Mouse (Mus musculus): ENCODE results near the gene Bmper.

Bmper gene

DNA sequence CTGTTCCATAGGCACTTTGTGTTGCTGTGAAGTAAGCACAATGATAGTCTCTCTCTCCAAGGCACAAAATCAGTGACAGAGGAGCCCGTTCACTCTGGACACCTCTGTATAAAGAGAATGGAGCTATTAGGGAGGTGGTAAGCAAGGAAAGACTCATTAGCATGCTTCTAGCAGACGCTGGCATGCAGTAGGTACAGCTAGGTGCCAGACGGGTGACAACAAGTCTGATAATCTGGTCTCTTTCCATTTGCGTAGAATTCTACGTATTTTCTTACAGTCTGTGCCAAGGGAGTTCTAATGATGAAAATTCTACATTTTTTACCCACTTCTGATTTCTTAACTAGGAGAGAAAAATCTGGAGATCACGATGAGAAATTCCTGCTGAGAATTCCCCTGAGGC lies 72.7 kb downstream of the Bmper start:
- in situ Hi-C loops (cut with MboI; ENCODE audit: low sequenced_read_pairs) = no loop called here

DNA sequence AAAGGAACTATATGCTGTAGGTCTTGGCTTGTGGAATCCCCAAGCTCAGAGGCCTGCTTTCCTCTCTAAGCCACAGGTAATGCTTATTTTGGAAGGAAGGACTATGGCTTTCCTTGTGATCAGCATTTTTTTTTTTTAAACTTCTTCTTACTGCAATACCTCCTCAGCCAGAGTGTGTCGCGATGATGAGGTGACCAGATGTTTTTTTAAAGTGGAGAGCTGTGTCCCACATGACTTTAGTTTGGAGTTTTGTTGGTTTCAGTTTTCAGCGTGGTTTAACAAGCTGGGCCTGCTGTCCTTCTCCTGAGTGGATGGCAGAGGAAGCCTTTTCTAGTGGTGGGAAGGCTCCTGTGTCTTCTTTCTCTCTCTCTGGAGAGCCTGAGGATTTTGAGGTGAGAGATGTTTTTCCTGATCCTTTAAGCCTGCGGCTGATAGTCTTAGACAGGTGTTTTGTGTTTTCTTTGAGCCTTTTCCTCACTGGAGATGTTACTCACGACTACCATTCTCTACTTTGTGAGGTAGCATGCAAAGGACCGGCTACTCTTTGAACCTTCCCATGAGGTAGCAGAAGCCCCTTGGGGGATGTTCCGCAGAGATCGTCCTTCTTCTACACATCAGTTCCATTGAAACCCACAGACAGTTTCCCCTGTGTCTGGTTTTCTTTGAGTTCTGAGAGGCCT lies 74.8 kb downstream of the Bmper start:
- in situ Hi-C loops (cut with MboI; ENCODE audit: low sequenced_read_pairs) = no loop called here

DNA sequence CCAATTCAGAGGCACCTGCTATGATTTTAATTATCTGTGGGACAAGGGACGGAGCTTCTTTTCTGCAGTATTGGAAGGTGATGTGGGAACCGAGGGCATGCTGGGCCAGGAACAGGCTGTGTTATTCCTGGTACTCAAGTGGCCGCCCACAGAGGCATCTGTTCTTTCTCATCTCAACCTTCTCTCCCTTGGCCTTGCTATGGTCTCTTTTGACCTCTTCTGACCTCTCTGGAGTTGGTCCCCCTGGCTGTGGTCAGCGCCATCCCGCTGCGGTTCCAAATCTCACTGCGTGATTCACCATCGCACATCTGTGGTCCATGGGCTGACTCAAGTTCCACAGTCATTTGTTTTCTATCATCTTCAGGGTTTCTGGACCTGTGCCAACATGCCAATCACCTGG lies 77.5 kb downstream of the Bmper start:
- in situ Hi-C loops (cut with MboI; ENCODE audit: low sequenced_read_pairs) = no loop called here

DNA sequence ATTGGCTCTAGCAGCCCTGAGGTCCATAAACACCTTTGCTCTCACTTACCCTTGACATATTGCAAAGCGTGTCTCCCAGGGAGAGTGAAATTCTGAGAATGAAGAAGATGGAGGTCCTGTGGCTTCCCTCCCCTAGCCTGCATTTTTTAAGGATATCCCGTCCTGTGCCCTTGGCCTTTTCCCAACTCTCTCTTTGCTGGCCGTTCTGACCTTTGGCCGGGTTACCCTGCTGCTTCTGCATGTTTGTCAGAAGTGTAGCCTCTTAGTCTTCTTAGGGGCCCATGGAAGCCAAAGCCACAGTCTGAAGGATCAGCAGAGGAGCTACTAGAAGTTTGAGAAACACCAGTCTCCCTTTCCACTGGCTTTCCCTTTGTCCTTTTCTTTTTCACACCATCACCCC lies 82.8 kb downstream of the Bmper start:
- in situ Hi-C loops (cut with MboI; ENCODE audit: low sequenced_read_pairs) = no loop called here

DNA sequence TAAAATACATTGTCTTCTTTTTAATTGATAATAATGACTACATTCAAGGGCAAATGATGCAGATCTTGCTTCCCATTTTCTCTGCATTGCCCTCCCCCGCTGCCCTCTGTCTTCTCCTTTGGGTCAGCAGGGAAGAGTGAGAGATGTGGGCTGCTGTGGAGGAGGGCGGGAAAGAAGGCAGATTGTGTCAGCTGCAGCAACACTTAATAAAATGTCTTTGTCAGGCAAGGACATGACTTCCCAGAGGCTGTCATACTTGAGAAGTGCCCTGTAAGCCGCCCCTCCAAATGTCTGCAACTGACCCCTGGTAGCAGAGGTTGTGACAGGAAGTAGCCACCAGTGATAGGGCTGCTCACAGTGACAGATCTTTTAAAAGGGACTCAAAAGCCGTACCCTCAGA lies 83.3 kb downstream of the Bmper start:
- in situ Hi-C loops (cut with MboI; ENCODE audit: low sequenced_read_pairs) = no loop called here

DNA sequence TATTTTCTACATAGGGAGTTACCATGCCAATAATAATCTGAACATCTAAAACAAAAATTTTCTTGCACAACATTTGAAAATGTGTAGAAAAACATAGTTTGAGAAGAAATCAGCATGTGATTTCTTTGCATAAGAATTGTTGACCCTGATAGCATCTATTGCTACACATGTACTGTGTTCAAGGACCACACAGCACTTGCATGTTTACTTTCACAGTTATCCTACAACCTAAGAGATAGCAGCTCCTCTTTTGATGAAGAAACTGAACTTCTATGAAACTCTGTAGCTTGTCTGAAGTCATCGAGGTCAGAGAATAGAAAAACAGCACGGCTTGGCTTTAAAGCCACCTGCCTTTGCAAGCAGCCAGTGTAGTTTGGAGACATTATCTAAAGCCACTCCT lies 85.0 kb downstream of the Bmper start:
- in situ Hi-C loops (cut with MboI; ENCODE audit: low sequenced_read_pairs) = no loop called here

DNA sequence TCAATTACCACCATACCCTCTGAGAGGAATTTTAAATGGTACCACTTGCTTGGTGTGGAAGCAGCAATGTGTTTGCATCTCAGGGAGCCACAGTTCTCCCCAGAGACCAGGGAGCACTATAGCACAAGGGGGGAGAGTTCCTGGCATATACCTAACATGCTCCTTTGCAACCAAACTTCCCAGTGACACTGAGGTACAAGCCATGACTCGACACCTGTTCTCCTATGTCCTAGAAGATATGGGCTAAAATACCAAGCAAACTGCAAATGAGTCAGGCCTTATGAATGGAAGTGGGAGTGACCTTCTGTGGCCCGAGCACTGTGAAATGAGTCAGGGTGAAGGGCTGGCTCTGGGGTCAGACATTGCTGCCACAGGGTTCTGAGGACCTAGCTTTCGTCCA lies 88.1 kb downstream of the Bmper start:
- in situ Hi-C loops (cut with MboI; ENCODE audit: low sequenced_read_pairs) = no loop called here

DNA sequence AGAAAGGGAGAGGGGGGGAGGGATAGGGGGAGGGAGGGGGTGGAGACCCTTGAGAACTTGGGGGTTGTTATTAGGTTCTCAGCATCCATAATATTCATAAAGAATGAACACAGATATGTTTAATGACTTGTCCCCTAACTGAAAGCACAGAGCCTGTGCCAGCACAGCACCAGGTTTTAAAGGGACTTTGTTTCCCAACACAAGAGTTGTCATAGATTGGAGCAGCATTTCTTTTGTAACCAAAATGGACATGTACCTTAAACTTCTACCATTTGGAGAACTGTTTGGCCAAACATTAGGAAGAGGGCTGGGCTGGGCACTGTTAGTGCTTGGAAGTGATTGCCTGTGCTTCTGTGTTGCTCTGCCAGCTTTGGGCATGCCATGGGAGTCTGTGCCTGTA lies 89.1 kb downstream of the Bmper start:
- in situ Hi-C loops (cut with MboI; ENCODE audit: low sequenced_read_pairs) = no loop called here

DNA sequence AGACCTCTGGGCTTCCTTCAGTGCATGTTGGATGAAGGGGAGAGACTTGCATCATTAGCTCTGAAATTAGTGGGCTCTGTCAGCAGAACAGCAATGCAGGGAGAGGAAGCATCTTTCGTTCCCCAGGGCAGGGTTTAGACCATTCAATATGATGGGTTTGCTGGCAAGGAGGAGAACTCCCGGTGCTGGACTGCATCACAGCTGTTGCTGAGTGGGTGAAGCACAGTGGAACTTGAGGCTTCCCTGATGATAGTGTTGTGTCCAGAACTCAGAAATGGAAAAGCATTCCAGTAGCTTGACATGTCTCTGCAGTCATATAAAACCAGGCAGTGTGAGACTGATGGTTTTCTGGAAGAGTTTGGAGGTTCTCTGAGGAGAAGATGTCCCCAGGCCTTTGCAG lies 90.0 kb downstream of the Bmper start:
- in situ Hi-C loops (cut with MboI; ENCODE audit: low sequenced_read_pairs) = no loop called here

DNA sequence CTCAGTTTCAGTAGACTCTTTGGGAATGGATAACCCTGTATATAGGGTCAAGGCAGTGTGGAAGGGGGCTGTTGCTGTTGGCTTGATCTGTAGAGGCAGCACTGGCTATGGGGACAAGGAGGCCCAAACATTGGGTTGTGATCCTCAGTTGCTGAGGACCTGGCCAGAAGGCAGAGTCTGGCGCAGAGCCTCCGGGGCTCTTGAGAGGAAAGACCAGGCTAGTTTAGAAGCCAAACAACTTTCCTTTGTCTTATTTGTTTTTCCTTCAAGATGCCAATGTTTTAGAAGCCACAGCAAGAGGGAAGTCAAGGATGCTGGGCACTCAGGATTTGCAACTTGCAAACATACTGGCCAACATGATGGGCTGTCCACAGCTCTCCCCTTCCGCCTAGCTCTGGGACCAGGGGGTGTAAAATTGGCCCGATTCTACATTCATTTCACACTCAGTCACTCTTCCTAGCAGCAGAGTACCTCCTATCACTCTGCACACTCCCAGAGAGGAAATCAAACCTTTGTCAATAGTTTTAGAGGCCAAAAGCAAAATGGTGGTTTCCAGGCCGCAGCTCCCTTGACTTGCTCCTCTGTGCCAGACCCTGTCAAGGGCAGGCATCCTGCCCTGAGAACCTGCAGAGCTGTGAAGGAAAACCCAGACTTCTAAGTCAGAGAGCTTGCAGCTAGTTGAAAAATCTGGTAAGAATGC lies 92.9 kb downstream of the Bmper start:
- in situ Hi-C loops (cut with MboI; ENCODE audit: low sequenced_read_pairs) = no loop called here

DNA sequence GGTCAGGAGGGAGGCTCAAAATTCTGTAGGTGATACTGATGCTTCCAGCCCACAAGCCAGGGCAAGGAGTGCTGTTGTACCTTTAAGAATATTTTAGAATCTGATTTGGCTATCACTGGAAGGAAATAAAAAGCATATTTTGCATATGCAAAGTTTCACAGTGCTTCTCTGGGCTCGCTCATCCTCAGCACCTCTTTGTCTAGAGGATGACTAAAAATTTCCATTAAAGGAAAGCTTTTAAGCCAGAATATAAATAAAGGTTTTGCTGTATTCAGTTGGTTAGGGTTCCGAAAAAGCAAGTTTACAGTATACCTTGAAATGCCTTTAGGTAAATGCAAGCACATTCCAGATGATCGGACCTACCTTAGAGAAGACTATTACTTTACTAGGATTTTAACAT lies 105.0 kb downstream of the Bmper start:
- in situ Hi-C loops (cut with MboI; ENCODE audit: low sequenced_read_pairs) = no loop called here

DNA sequence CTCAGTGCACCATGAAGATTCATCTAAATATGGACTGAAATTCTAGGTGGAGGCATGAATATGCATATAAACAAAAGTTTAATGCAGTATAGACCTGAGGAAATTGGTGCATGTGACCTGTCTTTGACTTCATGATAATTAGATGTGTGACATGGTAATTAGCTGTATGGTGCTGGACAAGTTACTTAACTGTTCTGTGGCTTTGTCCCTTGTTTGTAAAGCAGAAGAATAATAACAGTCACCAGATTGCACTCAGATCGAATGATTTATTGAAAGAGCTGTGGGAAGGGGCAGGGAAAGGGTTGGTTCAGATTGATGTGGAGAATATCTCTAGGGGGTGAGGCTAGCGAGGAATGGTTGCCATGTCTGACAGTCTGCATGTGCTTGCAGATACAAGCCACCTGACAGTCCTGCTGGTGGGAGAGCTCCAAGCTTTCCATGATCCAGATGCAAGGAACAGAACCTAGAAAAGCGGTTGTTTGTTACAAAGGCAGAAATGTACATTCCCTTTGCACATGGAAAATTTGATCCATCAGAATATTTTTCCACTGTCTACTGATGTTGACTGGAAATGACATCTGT lies 110.3 kb downstream of the Bmper start:
- in situ Hi-C loops (cut with MboI; ENCODE audit: low sequenced_read_pairs) = no loop called here

DNA sequence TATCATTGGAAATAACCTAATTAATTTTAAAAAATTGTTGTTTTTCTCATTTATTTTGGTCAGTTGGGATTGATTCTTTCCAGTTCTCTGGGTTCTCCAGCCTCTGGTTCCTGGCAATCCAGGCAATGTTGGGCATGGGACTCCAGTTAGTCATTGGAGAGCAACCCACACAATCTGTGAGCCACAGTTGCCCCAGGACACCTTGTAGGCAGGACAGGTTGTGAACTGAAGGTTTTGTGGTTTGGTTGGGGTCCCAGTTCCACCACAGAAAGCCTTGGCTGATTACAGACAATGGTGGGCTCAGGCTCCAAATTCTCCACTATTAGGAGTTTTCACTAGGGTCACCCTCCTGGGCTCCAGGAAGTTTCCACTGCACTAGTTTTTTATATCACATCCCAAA lies 117.7 kb downstream of the Bmper start:
- in situ Hi-C loops (cut with MboI; ENCODE audit: low sequenced_read_pairs) = no loop called here

DNA sequence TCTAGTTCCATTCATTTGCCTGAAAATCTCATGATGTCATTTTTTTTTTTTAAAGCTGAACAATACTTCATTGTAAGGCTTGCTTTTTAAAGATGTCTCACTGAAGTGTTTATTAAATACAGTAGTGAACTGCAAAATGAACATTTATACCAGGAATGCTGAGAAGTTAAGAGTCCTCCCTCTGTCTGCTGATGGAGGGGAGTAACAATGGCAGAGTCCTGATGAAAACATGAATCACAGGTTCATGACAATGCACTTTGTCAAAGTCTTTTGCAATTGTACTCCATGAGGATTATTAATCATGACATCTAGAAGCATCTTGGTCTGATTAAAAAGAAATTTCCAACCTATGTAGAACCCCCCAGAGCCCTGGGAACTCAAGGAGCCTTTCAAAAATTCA lies 118.4 kb downstream of the Bmper start:
- in situ Hi-C loops (cut with MboI; ENCODE audit: low sequenced_read_pairs) = no loop called here

DNA sequence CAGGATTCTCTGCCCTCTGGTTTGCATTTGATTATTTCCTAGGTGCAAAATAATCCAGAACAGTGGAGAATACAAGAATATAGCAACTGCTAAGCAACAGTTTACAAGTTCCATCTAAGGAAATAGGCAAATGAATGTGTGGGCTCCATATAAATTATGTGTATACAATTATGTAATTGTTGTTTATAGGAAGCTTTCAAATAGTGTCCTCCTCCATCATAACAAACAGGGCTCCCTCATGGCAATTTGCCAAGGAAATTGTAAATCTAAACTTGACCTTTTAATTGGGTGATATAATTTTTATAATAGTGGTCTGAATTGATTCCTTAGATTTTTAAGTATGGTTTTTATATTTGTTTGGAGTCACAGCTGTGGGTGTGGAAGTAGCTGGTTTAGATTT lies 121.5 kb downstream of the Bmper start:
- in situ Hi-C loops (cut with MboI; ENCODE audit: low sequenced_read_pairs) = no loop called here

DNA sequence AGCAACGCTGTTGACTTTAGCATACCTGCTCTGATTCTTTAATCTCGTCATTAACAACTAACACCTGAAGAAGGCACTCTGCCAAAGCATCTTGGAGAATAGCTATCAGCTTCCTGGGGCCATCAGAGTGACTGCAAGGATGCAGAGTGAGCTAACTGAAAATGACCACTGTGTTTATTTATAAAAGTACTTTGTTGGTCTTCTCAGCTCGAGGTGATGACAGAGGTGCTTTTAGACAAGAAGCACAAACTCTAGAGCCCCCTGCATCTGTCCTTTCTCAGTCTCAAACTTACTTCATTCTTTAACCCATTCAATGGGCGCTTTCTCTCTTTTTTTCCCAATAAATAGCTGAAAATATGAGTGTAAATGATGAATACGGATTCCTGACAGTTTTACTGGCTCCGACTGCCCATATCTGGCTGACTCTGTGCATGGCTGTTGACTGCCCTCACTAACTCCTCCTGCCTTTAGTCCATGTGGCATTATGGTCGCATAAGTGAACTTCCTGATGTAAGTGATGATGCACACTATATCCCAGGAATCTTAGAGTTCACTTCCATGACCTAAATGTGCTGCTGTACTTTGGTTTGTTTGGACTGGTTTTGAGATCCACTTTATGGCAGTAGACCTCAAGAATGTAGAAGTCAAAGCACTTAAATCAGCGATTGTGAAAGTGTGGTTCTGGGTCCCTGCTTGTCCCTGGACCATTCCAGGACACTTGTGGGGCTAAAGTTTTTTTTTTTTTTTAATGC lies 122.4 kb downstream of the Bmper start:
- in situ Hi-C loops (cut with MboI; ENCODE audit: low sequenced_read_pairs) = no loop called here

DNA sequence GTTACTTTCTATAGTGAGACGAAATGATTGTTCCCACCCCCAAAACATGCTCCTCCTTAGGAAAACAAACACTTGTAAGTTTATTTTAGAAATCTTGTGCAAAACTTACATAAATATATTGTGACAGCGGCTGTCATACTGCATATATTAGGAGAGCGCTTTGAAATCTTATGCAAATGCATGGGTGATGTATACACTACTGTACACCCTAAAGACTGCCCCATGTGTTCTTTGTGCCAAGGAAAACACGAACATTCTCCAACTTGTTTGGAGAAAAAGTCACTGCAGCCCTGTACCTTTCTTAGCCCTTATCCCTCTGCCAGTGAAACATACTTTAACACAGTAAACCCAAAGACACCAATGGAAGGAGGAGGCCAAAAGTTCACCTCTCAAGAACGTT lies 126.7 kb downstream of the Bmper start:
- in situ Hi-C loops (cut with MboI; ENCODE audit: low sequenced_read_pairs) = no loop called here

DNA sequence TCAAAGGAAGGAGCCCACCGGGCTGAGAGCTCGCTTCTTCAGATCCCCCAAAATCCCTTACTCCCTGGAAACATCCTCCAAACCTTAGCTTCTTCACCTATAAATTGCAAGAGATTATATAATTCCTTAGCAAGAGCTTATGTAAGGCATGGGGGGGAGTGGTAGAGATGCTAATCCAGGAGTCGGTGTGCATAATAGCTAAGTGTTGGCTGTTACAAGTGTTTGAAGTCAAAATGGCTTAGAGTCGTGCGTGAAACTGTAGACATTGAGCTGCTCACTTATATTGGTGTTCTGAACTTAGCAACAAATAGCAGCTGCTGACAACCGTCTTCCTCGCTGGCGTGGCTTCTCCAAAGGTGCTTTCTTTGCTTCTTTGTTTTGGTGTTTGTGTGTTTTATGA lies 128.5 kb downstream of the Bmper start:
- in situ Hi-C loops (cut with MboI; ENCODE audit: low sequenced_read_pairs) = no loop called here

DNA sequence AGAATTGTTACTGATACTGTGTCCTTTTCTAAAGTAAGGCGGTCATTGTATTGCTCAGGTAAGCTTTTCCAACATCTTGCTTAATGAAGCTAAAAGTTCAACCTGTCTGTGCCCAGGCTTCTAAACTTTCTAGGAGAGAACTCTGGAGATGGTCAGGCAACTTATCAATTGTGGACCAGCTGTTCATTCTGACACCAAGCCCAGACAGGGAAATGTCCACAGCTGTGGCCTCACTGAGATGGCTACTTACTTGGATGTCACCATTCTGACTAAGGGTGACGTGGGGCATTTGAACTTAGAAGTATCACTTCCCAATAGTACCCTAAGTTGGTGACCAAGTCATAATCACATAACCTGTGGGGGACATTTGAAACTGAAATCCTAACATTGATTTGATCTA lies 129.5 kb downstream of the Bmper start:
- in situ Hi-C loops (cut with MboI; ENCODE audit: low sequenced_read_pairs) = no loop called here

DNA sequence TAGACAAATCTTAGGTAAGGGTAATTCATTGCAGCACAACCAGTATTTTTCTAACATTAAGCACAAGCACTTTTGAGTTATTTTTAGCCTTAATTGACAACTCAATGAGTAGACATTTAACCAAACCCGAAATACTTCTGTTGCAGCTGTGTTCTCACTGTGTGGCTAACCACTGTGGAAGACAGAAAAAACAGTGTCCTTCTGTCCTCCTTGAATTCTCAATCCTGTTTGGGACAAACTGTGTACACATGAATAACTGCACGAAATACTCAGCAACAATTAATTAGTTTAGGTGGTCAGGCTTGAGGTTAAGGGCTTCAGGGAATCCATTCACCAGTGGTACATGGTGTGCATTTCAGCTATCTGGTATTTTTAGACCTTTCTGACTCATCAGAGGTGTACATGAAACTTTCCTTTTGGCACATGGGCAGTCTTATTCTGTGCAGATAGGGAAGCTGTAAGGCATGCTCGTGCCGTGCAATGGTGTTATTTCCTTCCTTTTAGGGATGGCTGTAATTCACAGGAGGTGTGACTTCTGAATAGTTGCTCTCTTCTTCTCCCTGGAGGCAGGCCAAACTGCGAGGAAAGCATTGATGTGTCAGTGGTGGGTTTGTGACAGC lies 131.4 kb downstream of the Bmper start:
- in situ Hi-C loops (cut with MboI; ENCODE audit: low sequenced_read_pairs) = no loop called here

DNA sequence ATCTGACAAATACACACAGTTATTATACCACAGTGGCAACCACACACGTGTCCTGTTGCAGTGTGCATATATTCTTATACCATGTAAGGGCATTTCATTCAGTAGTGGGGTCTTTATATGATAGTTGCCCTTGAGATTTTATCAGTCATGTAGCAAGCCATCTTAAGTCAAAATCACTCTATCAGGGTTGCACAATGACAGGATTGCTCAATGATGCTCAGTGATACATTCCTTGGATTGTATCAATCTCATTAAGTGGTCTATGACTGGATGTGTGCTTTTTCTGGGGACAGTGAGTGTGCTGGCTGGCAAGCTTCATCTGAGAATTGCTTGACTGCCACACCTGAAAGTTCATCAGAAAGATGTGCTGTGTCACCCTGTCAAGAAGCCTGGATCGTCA lies 135.2 kb downstream of the Bmper start:
- in situ Hi-C loops (cut with MboI; ENCODE audit: low sequenced_read_pairs) = no loop called here

Measured in CH12F3 (cell line).